Mouse (Mus musculus) neural tube, embryonic 12.5 days (tissue): Measurements from ENCODE around the gene Cfap57. TPM values are rescaled to one million over a fixed set of nuclear protein-coding genes. Genes with fewer than 3 reads are reported as not detected.
"Not testable (repeated sequence)": the region's sequence is repeated elsewhere in the genome, so short reads cannot be mapped to it uniquely, and the experiment has no call there.

Experiments
- ATAC-seq: fragments of 200-750 bp; cut with Nextera tagmentation; 2 replicates; pipeline ENCODE4 v1.8.0; 2017; ENCODE audit warnings: low read depth, mild to moderate bottlenecking, moderate TSS enrichment, moderate library complexity; ENCODE audit not compliant: low FRiP score
- H3K27ac ChIP-seq: fragments of 300-500 bp; sonication (generic); 2 replicates; pipeline ENCODE4 v1.5.1; 2016
- H3K27me3 ChIP-seq: fragments of 300-500 bp; sonication (generic); replicated peaks from 2 replicates; pipeline ENCODE4 v1.6.1; 2016; ENCODE audit warnings: mild to moderate bottlenecking
- H3K36me3 ChIP-seq: fragments of 300-500 bp; sonication (generic); 2 replicates; pipeline ENCODE4 v1.6.1; 2016; ENCODE audit warnings: mild to moderate bottlenecking
- H3K4me1 ChIP-seq: fragments of 300-500 bp; sonication (generic); 2 replicates; pipeline ENCODE4 v1.6.1; 2016
- H3K4me2 ChIP-seq: fragments of 300-500 bp; sonication (generic); replicated peaks from 2 replicates; pipeline ENCODE4 v1.6.1; 2016; ENCODE audit warnings: mild to moderate bottlenecking
- H3K4me3 ChIP-seq: fragments of 300-500 bp; sonication (generic); 2 replicates; pipeline ENCODE4 v1.5.1; 2016
- H3K9ac ChIP-seq: fragments of 300-500 bp; sonication (generic); 2 replicates; pipeline ENCODE4 v1.6.1; 2016; ENCODE audit warnings: mild to moderate bottlenecking
- H3K9me3 ChIP-seq: fragments of 300-500 bp; sonication (generic); 2 replicates; pipeline ENCODE4 v1.6.1; 2016; ENCODE audit warnings: mild to moderate bottlenecking
- WGBS: fragments of 180-500 bp; shearing (Covaris S2); methylation state at CpG from one replicate; pipeline ENCODE4 v1.1.7; 2016; 5-methylcytosine and 5-hydroxymethylcytosine counted together
- polyA plus RNA-seq: library from polyadenylated mRNA; unstranded; fragments of >200 nt; fragmentation: Nextera tagmentation; extraction: Ambion mirVana; gene quantifications from 2 replicates; pipeline ENCODE4 v1.2.1, GENCODE M21; 2016

The Cfap57 gene
- polyA plus RNA-seq, 1 experiment from 2014 or later = 1.2 TPM

- not testable (repeated sequence) for H3K4me1 ChIP-seq, H3K27me3 ChIP-seq, ATAC-seq, H3K4me3 ChIP-seq, H3K9me3 ChIP-seq, H3K27ac ChIP-seq, H3K9ac ChIP-seq, H3K4me2 ChIP-seq, H3K36me3 ChIP-seq
- WGBS = 86% methylated on average over 10 of the region's 10 CpGs
Measured at GRCm38 (mm10) chr4:118548130-118548480, 72.5 kb downstream of the Cfap57 start.

GRCm38 (mm10) chr4:118547424-118548129 lies 73.0 kb downstream of the Cfap57 start:
- not testable (repeated sequence) for H3K36me3 ChIP-seq, H3K4me2 ChIP-seq, H3K4me3 ChIP-seq, H3K4me1 ChIP-seq, ATAC-seq, H3K9ac ChIP-seq, H3K27ac ChIP-seq, H3K27me3 ChIP-seq, H3K9me3 ChIP-seq
- WGBS = 89% methylated on average over 23 of the region's 23 CpGs

DNA sequence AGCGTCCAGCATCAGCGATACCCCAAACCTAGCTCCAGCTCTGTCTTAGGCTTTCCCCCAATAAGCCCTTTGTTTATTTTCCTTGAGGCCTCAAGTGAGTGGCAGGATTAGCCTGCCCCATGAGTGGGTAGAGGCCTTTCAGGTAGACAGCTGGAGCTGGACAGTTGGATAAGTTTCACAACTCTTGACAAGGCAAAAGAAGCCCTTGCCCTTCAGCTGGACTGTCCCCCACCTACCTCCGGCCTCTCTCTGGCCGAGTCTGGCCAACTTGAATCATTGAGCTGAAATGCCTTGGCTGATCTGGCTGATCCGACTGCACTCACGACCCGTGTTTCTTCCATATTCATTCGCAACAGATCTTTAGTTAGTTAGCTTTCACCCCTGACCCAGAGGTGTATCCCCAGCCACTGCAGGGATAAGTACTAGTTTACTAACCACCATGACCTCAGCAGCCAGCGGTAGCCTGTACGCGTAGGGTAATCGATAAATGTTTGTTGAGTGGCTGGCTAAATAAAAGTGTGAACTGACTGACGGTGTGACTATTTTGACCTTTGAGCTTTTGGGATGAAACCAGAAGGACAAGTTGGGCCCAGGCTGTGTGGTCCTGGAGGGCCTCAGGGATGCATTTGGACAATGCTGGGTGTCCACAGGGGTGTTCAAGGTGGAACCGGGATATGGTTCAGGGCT lies 76.0 kb downstream of the Cfap57 start:
- Histone ChIP-seq H3K9me3 (no peaks in the 10 kb centered on the region), H3K27ac (no peak overlapping the region), H3K4me1 (no peaks in the 10 kb centered on the region), H3K4me3 (no peak overlapping the region), H3K4me2 (no peak overlapping the region), H3K36me3 (no peaks in the 10 kb centered on the region), H3K9ac (no peak overlapping the region), H3K27me3 (peaks cover 7% of the 10 kb centered on the region; the same call in 1 of the 2 replicates)
- WGBS = 79% methylated on average over 14 of the region's 14 CpGs
- ATAC-seq = no peak

DNA sequence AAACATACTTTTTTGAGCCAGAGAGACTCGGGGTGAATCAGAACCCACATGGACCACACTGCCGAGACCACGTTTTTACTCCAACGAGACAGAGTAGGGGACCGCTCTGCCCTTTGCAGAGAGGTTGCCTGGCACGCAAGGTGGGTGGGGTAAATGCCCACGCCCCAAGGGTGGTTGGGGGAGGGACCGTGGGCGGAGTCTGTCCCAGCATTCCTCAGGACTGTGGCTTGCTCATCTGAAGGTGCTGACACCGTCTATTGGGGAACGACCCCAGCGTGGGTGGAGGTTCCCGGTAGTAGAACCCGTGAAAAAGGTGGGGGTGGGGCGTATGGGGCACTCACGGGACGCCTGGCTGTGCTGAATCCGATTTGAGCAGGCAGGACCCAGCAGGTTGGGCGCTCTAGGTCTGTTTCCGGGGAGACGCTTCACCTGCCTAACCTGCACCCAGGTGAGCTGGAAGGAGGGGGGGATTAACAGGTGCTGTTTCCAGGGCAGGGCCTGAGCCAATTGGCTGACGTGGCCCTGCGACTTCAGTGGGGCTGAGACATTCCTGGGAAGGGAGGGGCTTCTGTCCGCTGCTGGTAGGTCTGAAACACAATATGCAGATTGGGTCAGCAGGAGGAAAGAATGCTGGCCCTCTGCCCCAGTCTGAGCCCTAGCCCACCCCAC lies 76.9 kb downstream of the Cfap57 start, which contains the start of gene Tmem125:
TSS of gene Tmem125 (minus strand) at position 453 of the 669 bp plus-strand sequence.
- Histone ChIP-seq H3K27ac (no peak within 1 kb of the TSS), H3K4me2 (peak within 1 kb of the TSS; percentile 56), H3K36me3 (no peaks in the 10 kb centered on the region), H3K9ac (no peak within 1 kb of the TSS; the same call in 1 of the 2 replicates), H3K4me1 (no peaks in the 10 kb centered on the region), H3K9me3 (no peaks in the 10 kb centered on the region), H3K4me3 (peak within 1 kb of the TSS; percentile 8; the same call in 1 of the 2 replicates), H3K27me3 (peaks cover 7% of the 10 kb centered on the region; the same call in 1 of the 2 replicates)
- 1% methylated on average over 24 of the region's 24 CpGs for WGBS
- peak; percentile 53; the same call in 1 of the 2 replicates for ATAC-seq

DNA sequence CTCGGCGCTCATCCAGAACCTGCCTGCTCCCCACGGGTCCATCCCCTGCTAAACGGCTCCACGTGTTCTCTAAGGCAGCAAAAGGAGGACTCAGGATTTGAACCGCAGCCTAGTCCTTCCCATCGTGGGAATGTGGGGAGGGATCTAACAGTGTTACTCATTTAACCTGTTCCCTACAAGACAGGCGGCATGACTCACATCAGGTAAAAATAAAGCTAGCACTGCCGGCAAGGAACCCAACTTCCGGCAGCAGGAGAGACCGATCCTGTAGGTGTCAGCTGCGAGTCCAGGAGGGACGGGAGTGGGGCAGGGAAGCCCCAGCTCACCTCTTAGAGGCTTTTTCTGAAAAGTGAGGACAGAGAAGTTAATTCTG lies 77.4 kb downstream of the Cfap57 start:
- H3K27ac ChIP-seq = no peak overlapping the region
- 31% methylated on average over 13 of the region's 13 CpGs for WGBS
- ATAC-seq = no peak
- H3K4me3 ChIP-seq = 0 out of 2 replicates have a peak overlapping the region, but pooled peaks have one; percentile 8
- H3K36me3 ChIP-seq = no peaks in the 10 kb centered on the region
- peaks cover 7% of the 10 kb centered on the region; the same call in 1 of the 2 replicates for H3K27me3 ChIP-seq
- H3K9ac ChIP-seq = no peak overlapping the region; the same call in 1 of the 2 replicates
- H3K9me3 ChIP-seq = no peaks in the 10 kb centered on the region
- H3K4me2 ChIP-seq = peak overlapping the region; percentile 56
- no peaks in the 10 kb centered on the region for H3K4me1 ChIP-seq

DNA sequence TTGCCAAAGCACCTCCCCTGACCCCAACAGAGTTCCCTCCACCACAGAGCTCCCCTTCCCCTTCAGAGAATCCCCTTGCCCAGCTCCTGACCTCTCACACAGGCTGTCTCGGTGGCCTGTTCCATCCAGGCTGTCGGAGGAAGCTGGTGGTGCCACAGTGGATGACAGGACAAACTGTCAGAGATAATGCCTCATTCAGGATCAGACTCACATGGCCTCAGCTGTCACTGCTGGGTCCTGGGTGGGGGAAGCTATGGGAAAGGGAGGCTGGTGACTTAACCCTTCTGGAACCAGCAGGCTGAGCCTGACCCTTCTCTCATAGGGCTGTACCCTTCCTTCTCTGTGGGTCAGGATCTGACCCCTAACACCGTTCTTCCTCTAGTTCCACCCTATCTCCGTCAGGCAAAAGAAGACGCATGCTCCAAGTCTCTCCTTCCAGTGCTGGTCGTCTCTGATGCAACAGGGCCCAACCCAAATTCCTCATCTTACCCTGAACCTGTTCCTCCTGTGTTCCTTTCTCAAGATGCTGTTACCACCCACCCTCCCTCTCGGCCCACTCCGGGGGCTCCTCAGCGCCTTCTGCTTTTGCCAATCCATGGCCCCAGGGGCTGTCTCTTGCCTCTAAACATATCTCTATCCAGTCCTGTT lies 77.9 kb downstream of the Cfap57 start:
- H3K9ac ChIP-seq = no peak overlapping the region; the same call in 1 of the 2 replicates
- no peaks in the 10 kb centered on the region for H3K9me3 ChIP-seq
- WGBS = 71% methylated on average over 9 of the region's 9 CpGs
- peaks cover 7% of the 10 kb centered on the region; the same call in 1 of the 2 replicates for H3K27me3 ChIP-seq
- H3K4me3 ChIP-seq = no peak overlapping the region
- H3K36me3 ChIP-seq = no peaks in the 10 kb centered on the region
- peak overlapping the region; percentile 56; the same call in 1 of the 2 replicates for H3K4me2 ChIP-seq
- ATAC-seq = no peak
- no peak overlapping the region for H3K27ac ChIP-seq
- H3K4me1 ChIP-seq = no peaks in the 10 kb centered on the region

DNA sequence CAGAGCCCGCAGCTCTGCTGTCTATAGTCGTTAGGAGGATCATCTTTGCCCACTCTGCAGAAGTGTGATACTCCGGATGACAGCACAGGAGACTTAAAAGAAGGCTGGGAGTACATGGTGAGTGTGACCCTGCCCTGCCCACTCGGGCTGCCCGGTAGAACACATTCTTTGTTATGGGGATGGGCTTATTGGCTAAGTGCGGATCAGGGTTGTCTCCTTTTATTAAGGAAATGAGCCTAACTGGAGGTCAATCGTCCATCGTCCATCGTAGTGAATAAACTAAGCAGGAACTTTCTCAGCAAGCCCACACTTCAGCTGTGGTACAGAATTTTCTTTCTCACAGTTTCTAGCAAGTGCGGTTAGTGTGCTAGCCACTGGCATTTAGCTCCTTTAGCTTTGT lies 80.7 kb downstream of the Cfap57 start:
- ATAC-seq = no peak

DNA sequence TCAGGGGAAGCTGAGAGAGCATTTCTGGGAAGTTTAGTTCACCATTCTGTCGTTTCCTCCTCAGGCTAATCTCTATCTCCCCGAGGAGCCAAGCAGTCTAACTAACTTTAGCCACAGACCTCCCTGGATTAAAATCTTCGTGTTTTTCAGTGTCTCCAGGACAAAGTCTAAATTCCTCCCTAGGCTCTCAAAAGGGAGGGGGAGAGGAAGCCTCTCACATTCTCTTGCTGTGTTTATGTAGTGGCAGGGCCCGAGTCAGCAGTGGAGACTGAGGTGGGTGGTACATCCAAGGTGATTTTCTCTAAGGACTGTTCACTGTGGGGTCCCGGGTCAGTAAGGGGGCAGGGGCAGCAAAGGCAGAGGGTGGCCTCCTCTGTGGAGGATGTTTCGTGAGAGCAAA lies 82.8 kb downstream of the Cfap57 start:
- H3K9me3 ChIP-seq = no peaks in the 10 kb centered on the region
- no peak for ATAC-seq
- WGBS = 57% methylated on average over 6 of the region's 6 CpGs

More for the DNA sequence above, 80.7 kb downstream of the Cfap57 start:
- 9% methylated on average over 10 of the region's 10 CpGs for WGBS
- no peak overlapping the region for H3K9ac ChIP-seq
- H3K4me3 ChIP-seq = no peak overlapping the region
- no peaks in the 10 kb centered on the region for H3K36me3 ChIP-seq
- no peak overlapping the region for H3K27ac ChIP-seq
- H3K4me2 ChIP-seq = no peak overlapping the region
- no peaks in the 10 kb centered on the region for H3K9me3 ChIP-seq
- H3K27me3 ChIP-seq = peaks cover 7% of the 10 kb centered on the region; the same call in 1 of the 2 replicates
- no peaks in the 10 kb centered on the region for H3K4me1 ChIP-seq

GRCm38 (mm10) chr4:118535610-118536009 lies 85.0 kb downstream of the Cfap57 start:
- Histone ChIP-seq H3K4me1 (no peaks in the 10 kb centered on the region), H3K36me3 (no peaks in the 10 kb centered on the region)

More for the DNA sequence above, 82.8 kb downstream of the Cfap57 start:
- Histone ChIP-seq H3K27ac (no peak overlapping the region), H3K4me2 (no peak overlapping the region), H3K9ac (no peak overlapping the region), H3K4me3 (no peak overlapping the region), H3K36me3 (no peaks in the 10 kb centered on the region), H3K4me1 (no peaks in the 10 kb centered on the region), H3K27me3 (peaks cover 7% of the 10 kb centered on the region; the same call in 1 of the 2 replicates)

GRCm38 (mm10) chr4:118533605-118534004 lies 87.0 kb downstream of the Cfap57 start:
- no peak for ATAC-seq
- H3K27me3 ChIP-seq = no peaks in the 10 kb centered on the region
- no peaks in the 10 kb centered on the region for H3K4me1 ChIP-seq
- no peak overlapping the region for H3K9ac ChIP-seq
- no peaks in the 10 kb centered on the region for H3K9me3 ChIP-seq
- no peak overlapping the region for H3K4me3 ChIP-seq
- H3K36me3 ChIP-seq = no peaks in the 10 kb centered on the region
- no peak overlapping the region for H3K27ac ChIP-seq
- H3K4me2 ChIP-seq = no peak overlapping the region
- WGBS = 88% methylated on average over 7 of the region's 7 CpGs

More at GRCm38 (mm10) chr4:118535610-118536009, 85.0 kb downstream of the Cfap57 start:
- no peaks in the 10 kb centered on the region for H3K9me3 ChIP-seq
- no peak overlapping the region for H3K9ac ChIP-seq
- H3K27ac ChIP-seq = no peak overlapping the region
- WGBS = 88% methylated on average over 6 of the region's 6 CpGs
- H3K4me3 ChIP-seq = no peak overlapping the region
- no peak overlapping the region for H3K4me2 ChIP-seq
- H3K27me3 ChIP-seq = no peaks in the 10 kb centered on the region
- ATAC-seq = no peak

DNA sequence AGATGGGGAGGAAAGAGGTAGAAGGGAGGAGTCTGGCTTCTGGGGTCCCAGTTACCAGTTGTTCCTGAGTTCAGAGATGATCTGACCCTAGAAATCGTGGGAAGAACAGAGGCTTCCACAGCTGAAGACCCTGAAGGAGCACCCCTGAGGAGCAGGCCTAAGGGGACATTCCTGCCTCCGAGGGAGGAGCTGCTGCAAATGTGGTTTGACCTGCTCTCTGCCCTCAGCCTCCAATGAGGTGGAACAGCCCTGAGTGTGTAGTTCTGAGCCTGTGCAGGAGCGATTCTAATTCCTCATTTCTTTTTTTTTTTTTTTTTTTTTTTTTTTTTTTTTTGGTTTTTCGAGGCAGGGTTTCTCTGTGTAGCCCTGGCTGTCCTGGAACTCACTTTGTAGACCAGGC lies 87.4 kb downstream of the Cfap57 start:
- H3K27me3 ChIP-seq = no peaks in the 10 kb centered on the region

DNA sequence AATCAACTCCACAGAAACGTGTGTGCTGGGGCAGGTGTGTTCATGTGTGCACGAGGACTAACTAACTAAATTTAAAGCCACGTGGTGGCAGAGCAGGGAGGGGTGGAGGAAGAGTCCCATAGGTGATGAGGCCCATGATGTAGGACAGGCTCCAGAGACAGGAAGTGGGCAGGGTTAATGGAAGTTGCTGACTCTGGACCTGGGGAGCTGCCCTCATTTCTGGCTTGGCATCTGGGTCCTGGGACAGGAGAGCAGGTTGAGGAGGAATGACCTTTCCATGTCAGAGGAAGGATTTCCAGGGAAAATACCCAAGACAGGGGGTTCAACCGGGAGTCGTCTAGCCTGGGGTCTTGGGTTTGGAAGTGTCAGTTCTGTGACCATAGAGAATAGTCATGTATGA lies 87.9 kb downstream of the Cfap57 start:
- Histone ChIP-seq H3K9me3 (no peaks in the 10 kb centered on the region), H3K4me3 (no peak overlapping the region), H3K27ac (no peak overlapping the region), H3K4me1 (no peaks in the 10 kb centered on the region), H3K27me3 (no peaks in the 10 kb centered on the region; the same call in 1 of the 2 replicates), H3K9ac (no peak overlapping the region), H3K36me3 (no peaks in the 10 kb centered on the region), H3K4me2 (no peak overlapping the region)
- no peak for ATAC-seq
- 84% methylated on average over 5 of the region's 5 CpGs for WGBS

More for the DNA sequence above, 87.4 kb downstream of the Cfap57 start:
- WGBS = 51% methylated on average over 4 of the region's 4 CpGs
- no peak for ATAC-seq
- Histone ChIP-seq H3K4me2 (no peak overlapping the region), H3K4me1 (no peaks in the 10 kb centered on the region), H3K36me3 (no peaks in the 10 kb centered on the region), H3K9me3 (no peaks in the 10 kb centered on the region), H3K27ac (no peak overlapping the region), H3K4me3 (no peak overlapping the region), H3K9ac (no peak overlapping the region)
